Mouse (Mus musculus): ENCODE data around the gene Echdc3. TPM values are rescaled to one million over a fixed set of nuclear protein-coding genes. Genes with fewer than 3 reads are reported as not detected.

The Echdc3 gene
- polyA plus RNA-seq, 1 experiment from 2014 or later, result 7.3 TPM

- 67% methylated on average over 20 of the region's 20 CpGs for WGBS
- Histone ChIP-seq H3K4me1 (replicated peaks) (peaks cover 7% of the 10 kb centered on the region), H3K36me3 (no peaks in the 10 kb centered on the region), H3K9ac (no peak overlapping the region), H3K4me2 (no peak overlapping the region), H3K27me3 (replicated peaks) (peaks cover 5% of the 10 kb centered on the region; the same call in 1 of the 2 replicates), H3K27ac (ENCODE audit: poor library complexity, severe bottlenecking) (no peak overlapping the region), H3K4me3 (no peak overlapping the region), H3K9me3 (replicated peaks) (no peaks in the 10 kb centered on the region)
- ATAC-seq (ENCODE audit: insufficient number of reproducible peaks, low FRiP score), result peak; percentile 59; the same call in 1 of the 2 replicates
These were observed 19.8 kb downstream of the Echdc3 start for GRCm38 (mm10) chr2:6192820-6193590.

DNA sequence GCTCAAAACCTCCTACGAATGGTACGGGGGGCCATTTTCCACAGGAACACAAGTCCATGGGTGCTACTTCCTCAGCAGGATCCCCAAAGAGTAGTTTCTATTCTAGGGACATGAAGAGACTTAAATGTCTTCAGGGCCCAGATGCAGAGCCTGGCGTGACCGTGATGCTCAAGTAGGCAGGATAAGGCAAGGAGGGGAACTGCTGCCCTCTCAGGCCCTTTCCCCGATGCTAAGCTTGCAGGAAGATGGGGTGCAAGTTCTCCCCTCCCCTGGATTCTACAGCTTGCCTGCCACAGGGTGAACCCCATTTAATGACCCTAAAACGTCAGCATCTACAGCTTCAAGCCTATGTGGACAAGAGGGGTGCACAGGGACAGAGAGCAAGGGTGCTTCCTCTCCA, 22.8 kb downstream of the Echdc3 start:
- no peaks in the 10 kb centered on the region for H3K36me3 ChIP-seq
- H3K27ac ChIP-seq (ENCODE audit: poor library complexity, severe bottlenecking), result no peak overlapping the region
- no peak for ATAC-seq (ENCODE audit: insufficient number of reproducible peaks, low FRiP score)
- WGBS, result 79% methylated on average over 6 of the region's 6 CpGs
- H3K9ac ChIP-seq, result no peak overlapping the region
- H3K4me2 ChIP-seq, result no peak overlapping the region
- H3K9me3 ChIP-seq (replicated peaks), result no peaks in the 10 kb centered on the region
- no peak overlapping the region for H3K4me3 ChIP-seq
- peaks cover 5% of the 10 kb centered on the region; the same call in 1 of the 2 replicates for H3K27me3 ChIP-seq (replicated peaks)
- H3K4me1 ChIP-seq (replicated peaks), result peaks cover 12% of the 10 kb centered on the region

DNA sequence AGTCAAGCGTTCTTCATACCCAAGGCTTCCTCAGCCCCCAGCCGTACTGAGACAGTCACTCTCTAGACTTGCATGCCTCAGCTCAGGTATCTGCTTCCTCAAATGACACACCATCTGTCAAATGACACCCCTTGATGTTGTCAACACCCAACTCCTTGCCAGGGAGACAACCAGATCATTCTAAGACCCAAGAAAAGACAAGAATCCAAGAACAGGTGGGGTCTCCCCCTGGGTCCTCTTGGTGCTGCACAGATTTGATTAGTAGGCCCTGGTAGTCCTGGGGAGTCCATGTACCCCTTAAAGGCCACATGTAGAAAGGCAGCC, 23.2 kb downstream of the Echdc3 start:
- Histone ChIP-seq H3K4me2 (no peak overlapping the region), H3K9me3 (replicated peaks) (peaks cover 2% of the 10 kb centered on the region), H3K27me3 (replicated peaks) (peaks cover 5% of the 10 kb centered on the region; the same call in 1 of the 2 replicates), H3K4me3 (no peak overlapping the region), H3K36me3 (no peaks in the 10 kb centered on the region), H3K4me1 (replicated peaks) (peaks cover 12% of the 10 kb centered on the region), H3K27ac (ENCODE audit: poor library complexity, severe bottlenecking) (no peak overlapping the region), H3K9ac (no peak overlapping the region)
- WGBS, result 62% methylated on average over 2 of the region's 2 CpGs
- no peak for ATAC-seq (ENCODE audit: insufficient number of reproducible peaks, low FRiP score)

GRCm38 (mm10) chr2:6188891-6189674, 23.8 kb downstream of the Echdc3 start:
- no peak overlapping the region for H3K4me3 ChIP-seq
- no peak for ATAC-seq (ENCODE audit: insufficient number of reproducible peaks, low FRiP score)

GRCm38 (mm10) chr2:6187418-6187817, 25.4 kb downstream of the Echdc3 start:
- Histone ChIP-seq H3K36me3 (no peaks in the 10 kb centered on the region), H3K4me3 (no peak overlapping the region), H3K9me3 (replicated peaks) (peaks cover 7% of the 10 kb centered on the region), H3K27ac (ENCODE audit: poor library complexity, severe bottlenecking) (no peak overlapping the region), H3K4me2 (no peak overlapping the region), H3K27me3 (replicated peaks) (peaks cover 5% of the 10 kb centered on the region; the same call in 1 of the 2 replicates), H3K4me1 (replicated peaks) (peaks cover 5% of the 10 kb centered on the region; the same call in 1 of the 2 replicates), H3K9ac (no peak overlapping the region)
- ATAC-seq (ENCODE audit: insufficient number of reproducible peaks, low FRiP score), result no peak
- WGBS, result 70% methylated on average over 11 of the region's 11 CpGs

More at GRCm38 (mm10) chr2:6188891-6189674, 23.8 kb downstream of the Echdc3 start:
- Histone ChIP-seq H3K27ac (ENCODE audit: poor library complexity, severe bottlenecking) (no peak overlapping the region), H3K27me3 (replicated peaks) (peaks cover 5% of the 10 kb centered on the region; the same call in 1 of the 2 replicates), H3K36me3 (no peaks in the 10 kb centered on the region), H3K9me3 (replicated peaks) (peaks cover 4% of the 10 kb centered on the region), H3K4me1 (replicated peaks) (peaks cover 12% of the 10 kb centered on the region), H3K9ac (no peak overlapping the region), H3K4me2 (no peak overlapping the region)
- WGBS, result 77% methylated on average over 11 of the region's 11 CpGs

GRCm38 (mm10) chr2:6186913-6187312, 25.9 kb downstream of the Echdc3 start:
- WGBS, result 26% methylated on average over 4 of the region's 4 CpGs
- Histone ChIP-seq H3K9ac (no peak overlapping the region), H3K27me3 (replicated peaks) (peaks cover 2% of the 10 kb centered on the region; the same call in 1 of the 2 replicates), H3K4me3 (no peak overlapping the region), H3K27ac (ENCODE audit: poor library complexity, severe bottlenecking) (no peak overlapping the region), H3K9me3 (replicated peaks) (peaks cover 7% of the 10 kb centered on the region), H3K4me2 (no peak overlapping the region), H3K36me3 (no peaks in the 10 kb centered on the region), H3K4me1 (replicated peaks) (peaks cover 5% of the 10 kb centered on the region; the same call in 1 of the 2 replicates)
- ATAC-seq (ENCODE audit: insufficient number of reproducible peaks, low FRiP score), result no peak

GRCm38 (mm10) chr2:6179749-6180117, 33.1 kb downstream of the Echdc3 start:
- Histone ChIP-seq H3K9me3 (replicated peaks) (peaks cover 6% of the 10 kb centered on the region), H3K4me1 (replicated peaks) (no peaks in the 10 kb centered on the region), H3K36me3 (no peaks in the 10 kb centered on the region), H3K27ac (ENCODE audit: poor library complexity, severe bottlenecking) (no peak overlapping the region), H3K27me3 (replicated peaks) (no peaks in the 10 kb centered on the region), H3K4me3 (no peak overlapping the region), H3K9ac (no peak overlapping the region), H3K4me2 (no peak overlapping the region)
- ATAC-seq (ENCODE audit: insufficient number of reproducible peaks, low FRiP score), result no peak
- 81% methylated on average over 1 of the region's 1 CpGs for WGBS

DNA sequence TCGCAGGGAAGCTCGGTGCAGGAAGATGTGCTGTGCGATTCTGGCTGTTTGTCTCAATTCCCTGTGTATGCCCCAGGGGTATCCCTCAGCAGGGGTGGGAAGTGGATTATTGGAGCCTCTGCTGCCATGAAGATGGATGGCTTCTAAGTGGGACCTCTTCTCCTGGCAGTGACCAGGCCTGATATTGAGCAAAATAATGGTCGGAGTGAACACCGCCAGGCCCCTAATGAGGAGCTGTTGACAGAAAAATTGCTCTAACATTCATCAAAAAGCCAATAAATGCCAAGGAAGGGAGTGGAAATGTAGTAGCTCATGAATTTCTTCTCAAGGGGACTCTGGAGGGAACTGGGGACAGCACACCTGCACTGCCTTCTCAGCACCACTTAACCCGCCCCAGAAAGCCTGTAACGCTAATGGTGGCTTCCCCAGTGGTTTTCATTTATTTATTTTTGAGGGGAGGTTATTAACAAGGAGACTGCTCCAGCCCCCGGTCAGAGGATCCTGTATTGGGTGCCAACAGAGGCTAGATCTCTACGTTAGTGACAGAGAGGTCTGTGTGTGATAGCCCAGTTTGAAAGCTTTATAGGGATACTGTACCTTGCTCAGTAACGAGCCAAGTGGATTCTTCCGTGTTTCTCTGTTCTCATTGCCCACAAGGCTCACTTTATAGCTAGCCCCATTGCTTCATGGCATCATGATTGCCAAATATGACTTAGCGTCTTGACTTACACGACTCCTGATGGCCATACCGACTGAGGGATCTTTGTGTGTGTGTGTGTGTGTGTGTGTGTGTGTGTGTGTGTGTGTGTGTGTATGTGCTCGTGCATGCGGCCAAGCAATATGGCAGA, 33.7 kb downstream of the Echdc3 start:
- no peak overlapping the region for H3K9ac ChIP-seq
- no peak overlapping the region for H3K27ac ChIP-seq (ENCODE audit: poor library complexity, severe bottlenecking)
- H3K36me3 ChIP-seq, result no peaks in the 10 kb centered on the region
- H3K4me2 ChIP-seq, result no peak overlapping the region
- H3K27me3 ChIP-seq (replicated peaks), result no peaks in the 10 kb centered on the region
- peaks cover 3% of the 10 kb centered on the region; the same call in 1 of the 2 replicates for H3K9me3 ChIP-seq (replicated peaks)
- no peaks in the 10 kb centered on the region for H3K4me1 ChIP-seq (replicated peaks)
- no peak overlapping the region for H3K4me3 ChIP-seq
- 79% methylated on average over 16 of the region's 16 CpGs for WGBS
- ATAC-seq (ENCODE audit: insufficient number of reproducible peaks, low FRiP score), result no peak

GRCm38 (mm10) chr2:6173013-6173412, 39.8 kb downstream of the Echdc3 start:
- no peak overlapping the region for H3K9ac ChIP-seq
- H3K27ac ChIP-seq (ENCODE audit: poor library complexity, severe bottlenecking), result no peak overlapping the region
- no peaks in the 10 kb centered on the region for H3K9me3 ChIP-seq (replicated peaks)
- WGBS, result 51% methylated on average over 3 of the region's 3 CpGs
- no peak for ATAC-seq (ENCODE audit: insufficient number of reproducible peaks, low FRiP score)
- no peaks in the 10 kb centered on the region for H3K4me1 ChIP-seq (replicated peaks)
- H3K27me3 ChIP-seq (replicated peaks), result no peaks in the 10 kb centered on the region
- no peak overlapping the region for H3K4me3 ChIP-seq
- no peak overlapping the region for H3K4me2 ChIP-seq
- no peaks in the 10 kb centered on the region for H3K36me3 ChIP-seq

DNA sequence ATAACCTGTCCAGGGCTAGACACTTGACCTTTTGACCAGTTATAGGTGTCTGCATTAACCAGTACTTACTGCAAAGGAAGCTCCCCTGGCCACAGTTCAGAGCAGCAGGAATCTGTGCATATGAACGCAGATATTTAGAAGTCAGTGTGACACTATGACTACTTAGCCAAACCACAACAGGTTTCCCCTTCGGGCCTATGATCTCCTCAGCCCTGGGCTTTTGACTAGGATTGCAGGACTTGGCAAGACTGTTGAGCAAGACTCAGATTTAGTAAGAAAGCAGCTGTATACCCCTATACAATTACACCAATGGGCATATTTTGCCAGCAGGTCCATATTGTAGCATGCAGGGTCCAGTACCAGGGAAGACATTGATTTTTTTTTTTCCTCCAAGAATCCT, 44.3 kb downstream of the Echdc3 start:
- no peak overlapping the region for H3K4me3 ChIP-seq
- H3K9ac ChIP-seq, result no peak overlapping the region
- H3K4me1 ChIP-seq (replicated peaks), result no peaks in the 10 kb centered on the region
- WGBS, result 58% methylated on average over 2 of the region's 2 CpGs
- H3K4me2 ChIP-seq, result no peak overlapping the region
- no peaks in the 10 kb centered on the region for H3K9me3 ChIP-seq (replicated peaks)
- no peak for ATAC-seq (ENCODE audit: insufficient number of reproducible peaks, low FRiP score)
- no peak overlapping the region for H3K27ac ChIP-seq (ENCODE audit: poor library complexity, severe bottlenecking)
- no peaks in the 10 kb centered on the region for H3K27me3 ChIP-seq (replicated peaks)
- H3K36me3 ChIP-seq, result no peaks in the 10 kb centered on the region
